Mouse (Mus musculus) heart, adult 18-20 months (tissue): Measurements from ENCODE around the gene Napa. TPM values are rescaled to one million over a fixed set of nuclear protein-coding genes. Genes with fewer than 3 reads are reported as not detected.
A peak's percentile ranks its signal among the peaks of the same experiment; 100 is the strongest.

Source experiments
- DNase-seq, 2 experiments: peaks; one replicate each; pipeline ENCODE4 v3.0.0; 2021 to 2022; ENCODE audit warnings: mixed read lengths in 1 of 2
- long read RNA-seq, 2 experiments: library from polyadenylated mRNA; stranded (forward); transcript quantifications; one replicate each; pipeline ENCODE4 v2.0.0; 2021
- total RNA-seq, 2 experiments: library from RNA; stranded (reverse); gene quantifications; 2 replicates each; pipeline ENCODE4 v1.2.3; 2021

Napa gene
- total RNA-seq = 10 to 100 TPM; 88.7 to 99.1 TPM
- long read RNA-seq, experiment 1, transcript Napa-201 (11 exons, 2,517 nt) = major isoform, 156 of 182 reads
- long read RNA-seq, experiment 1, partial matches to known transcripts = 2 of 182 reads
- long read RNA-seq, experiment 1, other reads (novel, unspliced or antisense) = 23 of 182 reads
- long read RNA-seq, experiment 2, transcript Napa-201 (11 exons, 2,517 nt) = major isoform, 81 of 104 reads
- long read RNA-seq, experiment 2, partial matches to known transcripts = 2 of 104 reads
- long read RNA-seq, experiment 2, other reads (novel, unspliced or antisense) = 21 of 104 reads

DNA sequence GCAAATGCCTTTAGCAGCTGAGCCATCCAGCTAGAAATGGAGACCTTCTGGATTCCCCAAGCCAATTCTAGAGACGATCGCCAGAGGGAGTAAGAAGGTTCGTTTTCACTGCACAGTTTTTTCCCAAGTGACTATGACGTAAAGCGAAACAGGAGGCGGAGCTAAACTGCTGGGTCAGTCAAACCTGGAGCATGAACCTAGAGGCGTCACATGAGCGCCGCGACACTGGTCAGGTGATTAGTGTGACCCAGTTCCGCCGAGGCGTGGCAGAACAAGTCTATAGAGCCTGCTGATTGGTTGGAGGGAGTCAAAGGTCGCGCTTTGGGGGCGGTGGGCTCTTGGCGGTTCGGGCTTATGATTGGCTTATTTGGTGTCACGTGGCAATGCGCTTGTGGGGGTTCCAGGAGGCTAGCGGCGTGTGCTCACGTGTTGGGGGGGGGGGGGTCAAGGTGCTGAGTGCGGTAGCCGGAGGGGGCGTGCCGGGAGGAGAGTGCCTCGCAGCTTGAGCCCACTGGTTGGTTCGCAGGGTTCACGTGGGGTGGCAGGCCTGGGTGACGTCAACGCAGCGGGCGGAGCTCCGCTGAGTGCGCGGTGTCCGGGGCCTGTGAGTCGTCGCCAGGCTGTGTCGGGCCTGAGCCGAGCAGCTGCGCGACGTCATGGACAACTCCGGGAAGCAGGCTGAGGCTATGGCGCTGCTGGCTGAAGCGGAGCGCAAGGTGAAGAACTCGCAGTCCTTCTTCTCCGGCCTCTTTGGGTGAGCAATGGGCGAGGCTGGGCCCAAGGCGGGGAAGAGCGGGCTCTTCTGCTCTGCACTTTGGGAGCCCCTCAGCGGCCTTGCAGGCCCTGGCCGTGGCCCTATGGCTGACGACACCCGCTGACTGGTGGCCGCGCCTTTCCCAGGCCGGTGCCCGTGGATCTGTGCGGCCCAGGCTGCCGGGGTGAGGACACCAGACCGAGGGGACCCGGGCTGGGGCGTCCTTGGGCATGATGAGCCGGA lies at the start of gene Napa:
Gene Napa, plus strand, starts transcription at position 438 of the 997 bp plus-strand sequence.
- DNase-seq = peak; percentile 99 to 100

GRCm38 (mm10) chr7:16048675-16049575 lies 49.3 kb upstream of the Napa start:
- no peak for DNase-seq

DNA sequence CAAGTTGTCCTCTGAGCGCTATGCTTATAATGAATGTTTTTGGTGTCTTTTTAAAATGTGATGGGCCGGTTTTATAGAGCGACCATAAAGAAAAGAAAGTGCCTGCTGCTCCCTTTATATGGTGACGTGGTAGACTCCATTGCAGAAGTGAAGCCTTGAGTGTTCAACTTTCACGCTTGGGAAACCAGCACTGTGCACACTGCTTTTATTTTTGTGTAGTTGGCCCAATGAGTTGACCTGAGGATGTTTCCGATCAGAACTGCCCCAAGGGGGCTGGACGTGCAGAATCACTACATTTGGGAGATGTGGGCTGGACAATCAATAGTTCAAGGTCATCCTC lies 48.7 kb upstream of the Napa start:
- no peak for DNase-seq

- no peak for DNase-seq
These were observed 47.7 kb upstream of the Napa start for GRCm38 (mm10) chr7:16050600-16050999.

- DNase-seq = peak; percentile 87 to 91
These were observed 46.2 kb upstream of the Napa start for GRCm38 (mm10) chr7:16051883-16052595.

- DNase-seq = peak; percentile 95 to 97
These were observed 45.6 kb upstream of the Napa start for GRCm38 (mm10) chr7:16052684-16053083.

DNA sequence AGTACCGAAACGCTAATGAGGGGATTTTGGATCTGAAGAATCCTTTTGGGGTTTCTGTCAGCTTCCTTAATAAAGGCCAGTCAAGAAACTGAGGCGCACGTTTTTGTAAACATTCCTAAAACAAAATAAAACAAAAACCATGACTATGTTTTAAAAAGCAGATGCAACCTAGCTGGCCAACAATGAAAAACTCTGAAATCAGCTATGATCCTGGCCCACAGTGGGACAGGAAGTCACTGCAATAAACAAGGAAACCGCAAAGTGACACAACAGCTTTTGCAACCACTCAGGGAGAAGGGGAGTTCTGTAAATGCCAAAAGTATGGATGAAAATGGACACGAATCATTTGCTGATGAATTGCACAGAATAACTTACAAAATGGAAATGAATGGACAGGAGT lies 45.2 kb upstream of the Napa start:
- no peak for DNase-seq

GRCm38 (mm10) chr7:16054966-16055365 lies 43.3 kb upstream of the Napa start:
- DNase-seq = no peak

GRCm38 (mm10) chr7:16055665-16056064 lies 42.6 kb upstream of the Napa start:
- DNase-seq = no peak

DNA sequence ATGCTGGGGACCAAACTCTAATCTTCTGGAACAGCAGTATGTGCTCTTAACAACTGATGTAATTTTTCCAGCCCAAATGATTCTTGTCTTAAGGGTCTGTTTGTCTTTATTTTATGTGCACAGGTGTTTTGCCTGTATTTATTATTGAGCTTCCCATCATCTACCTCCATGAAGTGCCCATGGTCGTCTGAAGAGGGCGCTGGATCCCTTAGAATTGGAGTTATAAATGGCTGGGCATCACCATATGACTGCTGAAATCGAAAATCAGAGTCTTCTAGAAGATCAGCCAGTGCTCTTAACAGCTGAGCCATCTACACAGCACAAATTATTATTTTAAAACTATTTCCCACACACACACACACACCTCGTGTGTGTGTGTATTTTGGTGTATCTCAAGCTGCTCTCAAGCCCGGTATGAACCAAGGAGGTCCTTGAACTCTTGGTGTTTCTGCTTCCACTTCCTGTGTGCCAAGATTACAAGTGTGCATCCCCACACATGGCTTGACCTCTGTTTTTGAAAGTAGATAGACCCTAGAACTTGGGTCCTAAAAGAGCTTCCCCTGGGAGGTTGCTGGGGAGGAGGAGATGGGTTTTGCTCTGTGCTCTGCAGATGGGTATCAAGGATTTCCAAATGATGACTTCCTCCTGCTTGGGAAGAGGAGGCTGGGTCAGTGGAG lies 41.7 kb upstream of the Napa start:
- peak in 1 of 2 experiments; percentile 36 for DNase-seq

GRCm38 (mm10) chr7:16057136-16057534 lies 41.1 kb upstream of the Napa start:
- DNase-seq = no peak

DNA sequence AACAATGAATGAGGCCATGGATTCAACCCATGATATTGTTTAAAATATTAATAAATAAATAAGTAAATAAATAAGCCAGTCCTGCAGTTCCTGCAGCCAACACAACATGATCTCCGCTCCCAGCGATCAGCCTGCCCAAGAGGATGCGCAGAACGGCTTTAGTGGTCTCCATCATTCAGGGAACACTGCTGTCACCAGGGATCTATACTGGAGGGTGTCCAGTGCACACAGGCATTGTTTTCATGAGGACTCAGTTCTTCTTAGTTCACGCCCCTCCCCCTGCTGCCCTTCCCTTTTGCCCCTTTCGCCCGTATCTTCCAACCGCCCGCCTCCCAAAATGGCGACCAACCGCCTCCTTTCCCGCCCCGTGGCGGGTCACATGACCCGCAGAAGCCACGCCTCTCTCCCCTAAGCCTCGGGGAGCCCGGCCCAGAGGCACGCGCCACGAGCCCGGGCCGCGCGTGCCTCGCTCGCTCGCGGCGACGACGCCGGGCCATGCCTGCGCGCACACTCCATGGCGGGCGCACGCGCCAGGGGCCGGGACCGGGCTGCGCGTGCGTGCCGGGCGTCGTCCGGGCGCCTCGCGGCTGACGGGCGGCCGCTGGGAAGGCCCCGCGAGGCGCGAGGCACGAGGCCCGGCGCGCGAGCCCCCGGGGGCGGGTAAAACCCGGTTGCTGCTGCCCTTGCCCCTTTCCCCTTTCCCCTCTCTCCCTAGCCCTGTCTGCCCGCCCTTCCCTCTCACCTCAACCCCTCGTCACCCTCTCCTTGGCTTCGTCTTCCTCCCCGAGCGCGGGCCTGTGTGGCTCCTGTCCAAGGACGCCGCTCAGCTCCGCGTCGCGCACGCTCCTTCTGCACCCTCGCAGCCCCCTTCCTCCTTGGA lies 36.8 kb upstream of the Napa start, which contains the start of gene Zfp541:
Gene Zfp541, plus strand, starts transcription at position 596 of the 880 bp plus-strand sequence.
- DNase-seq = no peak

DNA sequence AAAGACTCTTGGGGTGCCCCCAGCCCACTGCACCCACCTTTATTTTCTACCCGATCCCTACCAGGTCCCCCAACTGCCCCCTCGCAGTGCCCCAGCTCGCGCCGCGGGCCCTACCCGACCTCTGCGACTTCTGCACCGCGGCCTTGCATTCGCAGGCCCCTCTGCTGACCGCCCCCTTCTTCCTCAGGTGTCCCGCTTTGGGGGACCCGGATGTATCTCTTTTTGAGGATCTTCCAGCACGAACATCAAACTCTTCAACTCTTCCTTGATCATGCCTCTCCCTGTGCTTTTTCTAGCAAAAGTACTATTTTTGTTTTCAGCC lies 36.2 kb upstream of the Napa start:
- DNase-seq = no peak

- no peak for DNase-seq
These were observed 34.8 kb upstream of the Napa start for GRCm38 (mm10) chr7:16063490-16063889.

DNA sequence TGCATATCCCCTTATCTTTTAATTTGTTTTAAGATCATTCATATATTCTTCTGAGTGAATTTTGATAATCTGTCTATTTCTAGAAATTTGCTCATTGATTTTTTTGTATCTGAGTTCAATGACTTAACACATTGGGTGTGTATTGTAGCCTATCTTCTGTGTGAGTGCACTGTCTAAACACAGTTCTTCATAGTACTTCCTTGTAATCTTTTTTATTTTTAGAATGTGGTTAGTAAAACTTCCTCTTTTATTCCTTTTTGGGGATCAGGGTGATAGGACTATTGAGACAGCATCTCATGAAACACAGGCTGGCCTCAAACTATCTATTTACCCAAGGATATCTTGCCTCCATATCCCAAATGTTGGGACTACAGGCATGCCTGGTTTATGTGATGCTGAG lies 27.4 kb upstream of the Napa start:
- no peak for DNase-seq

DNA sequence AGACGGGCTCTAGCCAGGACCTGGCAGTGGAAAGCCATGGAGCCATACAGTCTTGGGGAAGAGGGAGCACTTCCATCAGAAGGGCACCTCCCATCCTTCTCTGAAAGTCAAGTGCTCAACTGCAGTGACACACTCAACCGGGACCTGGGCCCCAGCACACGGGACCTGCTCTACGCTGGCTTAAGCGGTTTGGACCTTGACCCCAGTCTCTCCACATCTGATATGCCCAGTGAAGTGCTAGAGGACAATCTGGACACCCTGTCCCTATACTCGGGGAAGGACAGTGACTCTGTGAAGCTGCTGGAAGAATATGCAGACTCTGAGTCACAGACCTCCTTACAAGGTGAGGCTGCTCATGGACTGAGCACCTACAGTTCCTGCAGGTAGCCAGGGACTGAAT lies 26.4 kb upstream of the Napa start:
- DNase-seq = no peak

DNA sequence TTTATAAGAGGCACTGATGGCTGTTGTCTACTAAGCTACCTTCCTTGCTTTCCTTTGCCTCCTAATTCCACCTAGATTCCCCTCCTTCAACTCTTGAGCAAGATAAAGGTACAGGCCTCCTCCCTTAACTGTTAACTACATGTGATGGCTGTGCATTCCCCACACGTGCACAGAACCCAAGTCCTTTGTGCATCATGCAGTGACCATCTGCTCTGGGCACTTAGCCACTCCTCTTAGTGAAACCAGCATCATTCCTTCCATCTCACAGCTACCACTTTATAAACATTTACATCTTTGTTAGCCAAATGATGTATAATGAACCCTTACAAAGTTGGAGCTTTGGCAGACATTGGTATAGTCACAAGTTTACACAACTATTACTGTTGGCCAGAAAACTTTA lies 18.3 kb upstream of the Napa start:
- DNase-seq = no peak

DNA sequence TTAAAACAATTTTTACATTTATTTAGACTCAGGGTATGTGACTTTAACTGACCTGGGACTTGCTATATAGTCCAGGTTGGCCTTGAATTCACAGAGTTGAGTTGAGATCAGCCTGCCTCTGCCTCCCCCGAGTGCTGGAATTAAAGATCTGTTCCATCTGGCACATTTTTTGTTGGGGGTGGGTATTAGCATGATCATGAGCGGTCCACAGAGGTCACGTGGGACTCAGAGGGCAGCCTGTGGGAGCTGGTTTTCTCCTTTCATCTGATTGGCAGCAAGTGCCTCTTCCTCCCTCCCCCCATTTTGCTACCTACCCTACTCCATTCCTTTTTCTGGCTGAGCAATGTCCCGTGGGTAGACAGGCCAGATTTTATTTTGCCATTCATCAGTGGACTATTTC lies 17.7 kb upstream of the Napa start:
- no peak for DNase-seq

GRCm38 (mm10) chr7:16083361-16083760 lies 14.9 kb upstream of the Napa start:
- DNase-seq = no peak

DNA sequence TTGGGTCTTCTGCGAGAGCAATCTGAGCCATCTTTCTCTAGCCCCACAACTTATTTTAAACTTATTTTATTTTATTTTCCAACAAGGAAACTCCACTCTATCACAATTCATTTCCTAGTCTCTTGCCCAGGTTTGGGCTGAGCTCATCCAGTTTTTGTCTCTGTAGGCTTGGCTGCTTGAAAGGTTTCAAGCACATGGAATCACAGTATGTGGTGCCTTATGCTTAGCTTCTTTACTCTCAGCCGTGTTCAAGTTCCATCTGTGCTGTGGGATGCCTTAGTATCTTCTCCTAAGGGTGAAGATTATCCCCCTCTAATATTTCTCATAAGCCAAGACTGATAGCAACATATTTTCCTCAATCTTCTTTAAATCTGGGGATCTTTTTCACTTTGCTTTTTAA lies 10.7 kb upstream of the Napa start:
- no peak for DNase-seq
